Mouse (Mus musculus) lung, embryonic 15.5 days (tissue): ENCODE measurements around the gene Zbtb8os. TPM values are rescaled to one million over a fixed set of nuclear protein-coding genes. Genes with fewer than 3 reads are reported as not detected.

ENCODE experiments used
- ATAC-seq: fragments of 200-750 bp; cut with Nextera tagmentation; 2 replicates; pipeline ENCODE4 v1.8.0; 2017; ENCODE audit warnings: moderate number of reproducible peaks, borderline replicate concordance; ENCODE audit not compliant: low FRiP score, low TSS enrichment; ENCODE audit errors: extremely low read depth
- H3K27ac ChIP-seq: fragments of 300-500 bp; sonication (generic); 2 replicates; pipeline ENCODE4 v1.5.1; 2015; ENCODE audit warnings: moderate library complexity, mild to moderate bottlenecking, inconsistent platforms
- H3K27me3 ChIP-seq: fragments of 300-500 bp; sonication (generic); 2 replicates; pipeline ENCODE4 v1.6.1; 2015; ENCODE audit warnings: inconsistent platforms
- H3K36me3 ChIP-seq: fragments of 300-500 bp; sonication (generic); 2 replicates; pipeline ENCODE4 v1.6.1; 2015; ENCODE audit warnings: inconsistent platforms
- H3K4me1 ChIP-seq: fragments of 300-500 bp; sonication (generic); 2 replicates; pipeline ENCODE4 v1.6.1; 2015; ENCODE audit warnings: inconsistent platforms
- H3K4me2 ChIP-seq: fragments of 300-500 bp; sonication (generic); 2 replicates; pipeline ENCODE4 v1.6.1; 2015; ENCODE audit warnings: inconsistent platforms, mild to moderate bottlenecking, moderate library complexity
- H3K4me3 ChIP-seq: fragments of 300-500 bp; sonication (generic); 2 replicates; pipeline ENCODE4 v1.5.1; 2015; ENCODE audit warnings: mild to moderate bottlenecking, inconsistent platforms
- H3K9ac ChIP-seq: fragments of 300-500 bp; sonication (generic); 2 replicates; pipeline ENCODE4 v1.6.1; 2015; ENCODE audit warnings: inconsistent platforms
- H3K9me3 ChIP-seq: fragments of 300-500 bp; sonication (generic); 2 replicates; pipeline ENCODE4 v1.6.1; 2016; ENCODE audit warnings: inconsistent platforms
- WGBS: fragments of 180-500 bp; shearing (Covaris S2); methylation state at CpG from one replicate; pipeline ENCODE4 v1.1.7; 2015; 5-methylcytosine and 5-hydroxymethylcytosine counted together
- polyA plus RNA-seq: library from polyadenylated mRNA; unstranded; fragments of >200 nt; fragmentation: Nextera tagmentation; extraction: Ambion mirVana; gene quantifications from 2 replicates; pipeline ENCODE4 v1.2.1, GENCODE M21; 2015

Gene Zbtb8os
- polyA plus RNA-seq, 1 experiment from 2014 or later: 44.0 TPM

GRCm38 (mm10) chr4:129396960-129397359, 61.5 kb downstream of the Zbtb8os start:
- no peak overlapping the region for H3K4me2 ChIP-seq
- no peak overlapping the region for H3K4me3 ChIP-seq
- no peaks in the 10 kb centered on the region for H3K27me3 ChIP-seq
- no peak overlapping the region for H3K9ac ChIP-seq
- no peaks in the 10 kb centered on the region for H3K36me3 ChIP-seq
- peak; percentile 60; the same call in 1 of the 2 replicates for ATAC-seq
- peak overlapping the region; percentile 32 for H3K27ac ChIP-seq
- H3K9me3 ChIP-seq: no peaks in the 10 kb centered on the region
- no peaks in the 10 kb centered on the region; the same call in 1 of the 2 replicates for H3K4me1 ChIP-seq
- WGBS: 39% methylated on average over 3 of the region's 3 CpGs

DNA sequence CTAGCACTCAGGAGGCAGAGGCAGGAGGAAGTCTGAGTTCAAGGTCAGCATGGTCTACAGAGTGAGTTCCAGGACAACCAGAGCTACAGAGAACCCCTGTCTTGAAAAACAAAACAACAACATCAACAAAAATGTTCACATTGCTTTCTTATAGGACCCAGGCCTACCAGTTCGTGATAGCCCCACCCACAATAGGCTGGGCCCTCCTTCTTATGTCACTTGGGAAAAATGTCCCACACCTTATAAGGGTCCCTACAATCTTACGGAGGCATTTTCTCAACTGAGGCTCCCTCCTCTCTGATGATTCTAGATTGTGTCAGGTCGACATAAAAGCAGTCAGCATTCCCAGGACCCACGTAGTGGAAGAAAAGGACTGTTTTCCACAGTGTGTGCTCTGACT, 64.3 kb downstream of the Zbtb8os start:
- H3K36me3 ChIP-seq: no peaks in the 10 kb centered on the region
- WGBS: 66% methylated on average over 4 of the region's 4 CpGs

More for the DNA sequence above, 64.3 kb downstream of the Zbtb8os start:
- no peak overlapping the region for H3K4me2 ChIP-seq
- H3K4me3 ChIP-seq: no peak overlapping the region
- no peaks in the 10 kb centered on the region for H3K9me3 ChIP-seq
- ATAC-seq: no peak
- no peak overlapping the region for H3K9ac ChIP-seq
- H3K4me1 ChIP-seq: no peaks in the 10 kb centered on the region; the same call in 1 of the 2 replicates
- no peak overlapping the region for H3K27ac ChIP-seq
- no peaks in the 10 kb centered on the region for H3K27me3 ChIP-seq

Other genes starting within 250 kb of the Zbtb8os start
- gene Tmem54, start 230.1 kb upstream of the Zbtb8os start, polyA plus RNA-seq: 16.7 and 18.8 TPM in 2 replicates
- 2.3 and 2.6 TPM in 2 replicates for gene Hpca, start 213.7 kb upstream of the Zbtb8os start, polyA plus RNA-seq
- 2.7 and 3.7 TPM in 2 replicates for gene Fndc5, start 198.7 kb upstream of the Zbtb8os start, polyA plus RNA-seq
- gene S100pbp, start 146.0 kb upstream of the Zbtb8os start, polyA plus RNA-seq: 13.5 and 14.4 TPM in 2 replicates
- gene Yars, start 145.9 kb upstream of the Zbtb8os start, polyA plus RNA-seq: 66.4 and 69.8 TPM in 2 replicates
- 5.2 and 6.8 TPM in 2 replicates for gene C77080, start 74.3 kb upstream of the Zbtb8os start, polyA plus RNA-seq
- gene Sync, start 48.1 kb upstream of the Zbtb8os start, polyA plus RNA-seq: 0.54 and 0.71 TPM in 2 replicates
- gene Rbbp4, start 325 bp upstream of the Zbtb8os start, polyA plus RNA-seq: 418 and 423 TPM in 2 replicates
- 19.3 and 21.6 TPM in 2 replicates for gene Zbtb8a, start 42.4 kb downstream of the Zbtb8os start, polyA plus RNA-seq
- 2.2 and 3.1 TPM in 2 replicates for gene Zbtb8b, start 105.2 kb downstream of the Zbtb8os start, polyA plus RNA-seq
- gene Bsdc1, start 125.9 kb downstream of the Zbtb8os start, polyA plus RNA-seq: 23.1 and 24.2 TPM in 2 replicates
- not detected in 2 replicates for gene Tssk3, start 155.3 kb downstream of the Zbtb8os start, polyA plus RNA-seq
- not detected in 2 replicates for gene Fam229a, start 155.5 kb downstream of the Zbtb8os start, polyA plus RNA-seq
- gene Marcksl1, start 177.9 kb downstream of the Zbtb8os start, polyA plus RNA-seq: 748 and 767 TPM in 2 replicates
- gene Hdac1, start 207.0 kb downstream of the Zbtb8os start, polyA plus RNA-seq: 251 and 260 TPM in 2 replicates
- gene Lck, start 237.9 kb downstream of the Zbtb8os start, polyA plus RNA-seq: 8.3 and 24.9 TPM in 2 replicates
- 3.2 and 4.2 TPM in 2 replicates for gene Fam167b, start 242.9 kb downstream of the Zbtb8os start, polyA plus RNA-seq